Mouse (Mus musculus) MEL (cell line): Measurements from ENCODE around the gene Rbfox3. TPM values are rescaled to one million over a fixed set of nuclear protein-coding genes. Genes with fewer than 3 reads are reported as not detected.

Source experiments
- DNase-seq: peaks from one replicate; pipeline ENCODE4 v3.0.0; 2011; ENCODE audit warnings: low read depth, low spot score
- H3K27ac ChIP-seq: 2 replicates; pipeline ENCODE4 v1.5.1; 2012; ENCODE audit warnings: low read depth, mild to moderate bottlenecking, control low read depth, low read length, moderate library complexity; ENCODE audit not compliant: control insufficient read depth
- H3K27me3 ChIP-seq, 2 experiments: fragments of 150-350 bp in 1 of 2; sonication (generic) in 1 of 2; 2 replicates each; pipeline ENCODE4 v1.6.1; 2012; ENCODE audit warnings: low read length in 2 of 2, mild to moderate bottlenecking in 2 of 2, improper control_type of control experiment in 1 of 2, moderate library complexity in 1 of 2; ENCODE audit not compliant: insufficient read depth in 2 of 2, control insufficient read depth in 1 of 2
- H3K36me3 ChIP-seq, 2 experiments: 2 replicates each; pipeline ENCODE4 v1.6.1; 2012 to 2014; ENCODE audit warnings: low read length in 2 of 2, improper control_type of control experiment in 1 of 2, inconsistent platforms in 1 of 2, mild to moderate bottlenecking in 1 of 2; ENCODE audit not compliant: insufficient read depth in 2 of 2, control insufficient read depth in 1 of 2
- H3K4me1 ChIP-seq, 2 experiments: fragments of 150-350 bp in 1 of 2; sonication (generic) in 1 of 2; 2 replicates each; pipeline ENCODE4 v1.6.1; 2012; ENCODE audit warnings: low read length in 2 of 2, improper control_type of control experiment in 1 of 2, mild to moderate bottlenecking in 1 of 2; ENCODE audit not compliant: insufficient read depth in 2 of 2, control insufficient read depth in 1 of 2
- H3K4me3 ChIP-seq, 2 experiments: fragments of 150-350 bp in 1 of 2; sonication (generic) in 1 of 2; 2 replicates each; pipeline ENCODE4 v1.5.1; 2012; ENCODE audit warnings: low read depth in 2 of 2, low read length in 2 of 2, mild to moderate bottlenecking in 2 of 2, moderate library complexity in 2 of 2, control low read depth in 1 of 2, improper control_type of control experiment in 1 of 2; ENCODE audit not compliant: control insufficient read depth in 1 of 2, insufficient read depth in 1 of 2
- H3K79me2 ChIP-seq: 2 replicates; pipeline ENCODE4 v1.6.1; 2012; ENCODE audit warnings: mild to moderate bottlenecking, low read length, moderate library complexity; ENCODE audit not compliant: control insufficient read depth, poor library complexity, insufficient read depth
- H3K9ac ChIP-seq: 2 replicates; pipeline ENCODE4 v1.6.1; 2012; ENCODE audit warnings: low read depth, mild to moderate bottlenecking, control low read depth, low read length, moderate library complexity; ENCODE audit not compliant: control insufficient read depth, poor library complexity, severe bottlenecking
- H3K9me3 ChIP-seq: fragments of 150-350 bp; sonication (generic); replicated peaks from 2 replicates; pipeline ENCODE4 v1.6.1; 2012; ENCODE audit warnings: mild to moderate bottlenecking, low read length, improper control_type of control experiment, moderate library complexity; ENCODE audit not compliant: insufficient read depth
- BHLHE40 ChIP-seq: IDR thresholded peaks from 2 replicates; pipeline ENCODE4 v1.6.1; 2012; ENCODE audit warnings: low read depth, mild to moderate bottlenecking, inconsistent platforms, low read length, improper control_type of control experiment, borderline replicate concordance
- CHD1 ChIP-seq: IDR thresholded peaks from 2 replicates; pipeline ENCODE4 v1.6.1; 2012; ENCODE audit warnings: low read depth, mild to moderate bottlenecking, inconsistent platforms, low read length, improper control_type of control experiment
- CHD2 ChIP-seq: IDR thresholded peaks from 2 replicates; pipeline ENCODE4 v1.6.1; 2011; ENCODE audit warnings: low read length, improper control_type of control experiment
- CTCF ChIP-seq, 3 experiments: IDR thresholded peaks in 2 of 3; conservative IDR thresholded peaks in 1 of 3; 2 replicates each; pipeline ENCODE4 v1.5.1; 2011 to 2012; ENCODE audit warnings: low read length in 3 of 3, low read depth in 2 of 3, mild to moderate bottlenecking in 2 of 3, improper control_type of control experiment in 1 of 3, inconsistent platforms in 1 of 3, mixed read lengths in 1 of 3, moderate library complexity in 1 of 3; ENCODE audit not compliant: control insufficient read depth in 1 of 3, insufficient read depth in 1 of 3, poor library complexity in 1 of 3, severe bottlenecking in 1 of 3
- E2F4 ChIP-seq: IDR thresholded peaks from 2 replicates; pipeline ENCODE4 v1.6.1; 2011; ENCODE audit warnings: low read depth, low read length, improper control_type of control experiment, borderline replicate concordance
- ELF1 ChIP-seq: IDR thresholded peaks from 2 replicates; pipeline ENCODE4 v1.6.1; 2014; ENCODE audit warnings: low read depth, mild to moderate bottlenecking, inconsistent platforms, low read length, improper control_type of control experiment, moderate library complexity
- ETS1 ChIP-seq: IDR thresholded peaks from 2 replicates; pipeline ENCODE4 v1.6.1; 2012; ENCODE audit warnings: low read depth, mild to moderate bottlenecking, inconsistent platforms, low read length, improper control_type of control experiment, moderate library complexity
- GATA1 ChIP-seq: IDR thresholded peaks from 2 replicates; pipeline ENCODE4 v1.6.1; 2011; ENCODE audit warnings: low read depth, low read length, improper control_type of control experiment
- HCFC1 ChIP-seq: IDR thresholded peaks from 2 replicates; pipeline ENCODE4 v1.6.1; 2012; ENCODE audit warnings: low read depth, mild to moderate bottlenecking, inconsistent platforms, low read length, improper control_type of control experiment, moderate library complexity
- MAFK ChIP-seq: IDR thresholded peaks from 2 replicates; pipeline ENCODE4 v1.6.1; 2011; ENCODE audit warnings: low read depth, mild to moderate bottlenecking, low read length, improper control_type of control experiment, borderline replicate concordance
- MAX ChIP-seq: IDR thresholded peaks from 2 replicates; pipeline ENCODE4 v1.6.1; 2011; ENCODE audit warnings: low read length, improper control_type of control experiment
- MAZ ChIP-seq: IDR thresholded peaks from 2 replicates; pipeline ENCODE4 v1.6.1; 2012; ENCODE audit warnings: low read depth, mild to moderate bottlenecking, inconsistent platforms, low read length, improper control_type of control experiment
- MEF2A ChIP-seq: IDR thresholded peaks from 2 replicates; pipeline ENCODE4 v1.6.1; 2014; ENCODE audit warnings: low read depth, mild to moderate bottlenecking, inconsistent platforms, low read length, improper control_type of control experiment; ENCODE audit not compliant: poor library complexity, insufficient replicate concordance, severe bottlenecking; ENCODE audit errors: extremely low read depth
- MXI1 ChIP-seq: IDR thresholded peaks from 2 replicates; pipeline ENCODE4 v1.6.1; 2011; ENCODE audit warnings: mild to moderate bottlenecking, low read depth, low read length, improper control_type of control experiment
- NELFE ChIP-seq: IDR thresholded peaks from 2 replicates; pipeline ENCODE4 v1.6.1; 2011; ENCODE audit warnings: low read depth, low read length, improper control_type of control experiment
- POLR2A ChIP-seq, 2 experiments: IDR thresholded peaks; 2 replicates each; pipeline ENCODE4 v1.6.1; 2011 to 2012; ENCODE audit warnings: low read length in 2 of 2, mild to moderate bottlenecking in 2 of 2, control low read depth in 1 of 2, improper control_type of control experiment in 1 of 2, low read depth in 1 of 2, moderate library complexity in 1 of 2; ENCODE audit not compliant: control insufficient read depth in 1 of 2, insufficient read depth in 1 of 2, poor library complexity in 1 of 2
- POLR2AphosphoS2 ChIP-seq: IDR thresholded peaks from 2 replicates; pipeline ENCODE4 v1.6.1; 2011; ENCODE audit warnings: low read length, improper control_type of control experiment
- SIN3A ChIP-seq: IDR thresholded peaks from 2 replicates; pipeline ENCODE4 v1.6.1; 2012; ENCODE audit warnings: low read length, improper control_type of control experiment, inconsistent platforms
- TAL1 ChIP-seq: IDR thresholded peaks from 2 replicates; pipeline ENCODE4 v1.6.1; 2012; ENCODE audit warnings: mild to moderate bottlenecking, inconsistent platforms, low read length, moderate library complexity, mixed read lengths
- TCF12 ChIP-seq: IDR thresholded peaks from 2 replicates; pipeline ENCODE4 v1.6.1; 2014; ENCODE audit warnings: low read depth, mild to moderate bottlenecking, inconsistent platforms, low read length, improper control_type of control experiment, moderate library complexity
- USF1 ChIP-seq: IDR thresholded peaks from 2 replicates; pipeline ENCODE4 v1.6.1; 2014; ENCODE audit warnings: low read depth, mild to moderate bottlenecking, inconsistent platforms, low read length, improper control_type of control experiment, moderate library complexity
- ZKSCAN1 ChIP-seq: IDR thresholded peaks from 2 replicates; pipeline ENCODE4 v1.6.1; 2012; ENCODE audit warnings: low read depth, mild to moderate bottlenecking, inconsistent platforms, low read length, improper control_type of control experiment, moderate library complexity
- ZMIZ1 ChIP-seq: IDR thresholded peaks from 2 replicates; pipeline ENCODE4 v1.6.1; 2012; ENCODE audit warnings: low read depth, mild to moderate bottlenecking, inconsistent platforms, low read length, improper control_type of control experiment, moderate library complexity
- ZNF384 ChIP-seq: IDR thresholded peaks from 2 replicates; pipeline ENCODE4 v1.6.1; 2012; ENCODE audit warnings: low read depth, mild to moderate bottlenecking, inconsistent platforms, low read length, improper control_type of control experiment
- polyA plus RNA-seq, 2 experiments: library from polyadenylated mRNA; stranded (reverse) in 1 of 2; unstranded in 1 of 2; fragments of >175 nt in 1 of 2; fragments of >200 nt in 1 of 2; gene quantifications; 2 replicates each; pipeline versions ENCODE4 v1.2.1 to v1.2.4; 2012; ENCODE audit warnings: low replicate concordance in 2 of 2, low read depth in 1 of 2; ENCODE audit not compliant: insufficient read length in 2 of 2, insufficient read depth in 1 of 2, missing spikeins in 1 of 2
- total RNA-seq: library from RNA; depleted of rRNA; stranded (reverse); fragments of 300-350 nt; gene quantifications from 2 replicates; pipeline ENCODE4 v1.2.3, GENCODE M21; 2012

The Rbfox3 gene
- total and polyA plus RNA-seq, 3 experiments: not detected

DNA sequence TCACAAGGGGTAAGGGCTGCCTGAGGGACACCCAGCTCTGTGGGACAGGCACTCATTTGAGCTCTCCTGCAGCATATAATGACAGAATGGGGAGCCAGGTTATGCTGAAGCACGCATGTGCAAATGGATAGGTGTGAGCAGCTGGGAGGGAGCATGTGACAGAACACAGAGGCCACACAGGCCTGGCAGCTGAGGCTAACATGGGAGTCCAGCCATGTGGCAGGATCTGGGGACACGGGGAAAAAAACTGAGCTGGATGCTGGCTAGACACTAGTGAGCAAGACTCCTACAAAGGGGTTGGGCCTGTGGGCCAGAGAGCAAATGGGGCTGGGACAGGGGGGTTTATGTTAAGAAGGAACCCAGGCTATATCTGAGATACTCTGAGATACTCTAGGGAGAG is 141.9 kb downstream of the Rbfox3 start:
- Histone ChIP-seq H3K79me2 (no peaks in the 10 kb centered on the region), H3K9me3 (no peaks in the 10 kb centered on the region), H3K27ac (no peak overlapping the region), H3K27me3 (no peaks in the 10 kb centered on the region), H3K9ac (no peak overlapping the region), H3K4me3 (no peak overlapping the region), H3K4me1 (no peaks in the 10 kb centered on the region), H3K36me3 (no peaks in the 10 kb centered on the region)
- DNase-seq: no peak
- TF ChIP-seq BHLHE40 (no peak), ZKSCAN1 (no peak), ETS1 (no peak), HCFC1 (no peak), CTCF (IDR thresholded peaks at IDR 0.05 in 2 of 3, conservative IDR thresholded peaks at IDR 0.05 in 1 of 3; ENCODE audit: control insufficient read depth in 1 of 3, insufficient read depth in 1 of 3, low read depth in 2 of 3, low read length in 3 of 3, poor library complexity in 1 of 3, severe bottlenecking in 1 of 3) (no peak), MEF2A (no peak), ZNF384 (no peak), NELFE (no peak), ELF1 (no peak), GATA1 (no peak), TCF12 (no peak), POLR2AphosphoS2 (no peak), MAX (no peak), MAZ (no peak), POLR2A (IDR thresholded peaks at IDR 0.05; ENCODE audit: control insufficient read depth in 1 of 2, insufficient read depth in 1 of 2, low read depth in 1 of 2, low read length in 2 of 2, poor library complexity in 1 of 2) (no peak), MAFK (no peak), E2F4 (no peak)

- H3K4me1 ChIP-seq: no peaks in the 10 kb centered on the region
- TF ChIP-seq TAL1 (no peak), MAFK (no peak), CHD1 (no peak), MXI1 (no peak), CHD2 (no peak), ZMIZ1 (no peak), USF1 (no peak), MEF2A (no peak), MAZ (no peak), SIN3A (no peak), MAX (no peak)
- no peaks in the 10 kb centered on the region for H3K36me3 ChIP-seq
- H3K9ac ChIP-seq: no peak overlapping the region
- no peaks in the 10 kb centered on the region for H3K79me2 ChIP-seq
- no peaks in the 10 kb centered on the region for H3K9me3 ChIP-seq
- H3K27ac ChIP-seq: no peak overlapping the region
- DNase-seq: no peak
- H3K27me3 ChIP-seq: no peaks in the 10 kb centered on the region
- H3K4me3 ChIP-seq: no peak overlapping the region
Observed at GRCm38 (mm10) chr11:118768441-118768840, 143.0 kb downstream of the Rbfox3 start.
